Mouse (Mus musculus): Measurements from ENCODE around the gene Stk25. TPM values are rescaled to one million over a fixed set of nuclear protein-coding genes. Genes with fewer than 3 reads are reported as not detected.

The Stk25 gene
- polyA plus RNA-seq, 1 experiment: 79.6 TPM

GRCm38 (mm10) chr1:93691106-93691505 is 32.6 kb upstream of the Stk25 start:
- H3K27me3 ChIP-seq (ENCODE audit: control insufficient read depth, insufficient read depth, low read length, poor library complexity, severe bottlenecking): no peaks in the 10 kb centered on the region
- H3K4me1 ChIP-seq (ENCODE audit: control insufficient read depth, insufficient read depth, low read length): no peaks in the 10 kb centered on the region
- TF ChIP-seq POLR2A (IDR thresholded peaks at IDR 0.05; ENCODE audit: insufficient read depth, low read length) (no peak), CTCF (IDR thresholded peaks at IDR 0.05; ENCODE audit: low read depth, low read length) (no peak)
- no peak overlapping the region for H3K9ac ChIP-seq (ENCODE audit: low read depth, poor library complexity, severe bottlenecking)
- no peak overlapping the region for H3K4me3 ChIP-seq (ENCODE audit: low read depth, low read length)
- no peak overlapping the region for H3K27ac ChIP-seq (ENCODE audit: insufficient read depth, low read length)
- H3K36me3 ChIP-seq (ENCODE audit: control insufficient read depth, insufficient read depth, low read length, poor library complexity, severe bottlenecking): no peaks in the 10 kb centered on the region
- H3K9me3 ChIP-seq (replicated peaks; ENCODE audit: control insufficient read depth, insufficient read depth, low read length, poor library complexity, severe bottlenecking): no peaks in the 10 kb centered on the region

GRCm38 (mm10) chr1:93689901-93690496 is 31.5 kb upstream of the Stk25 start:
- TF ChIP-seq CTCF (IDR thresholded peaks at IDR 0.05; ENCODE audit: low read depth, low read length) (no peak), POLR2A (IDR thresholded peaks at IDR 0.05; ENCODE audit: insufficient read depth, low read length) (no peak), EP300 (IDR thresholded peaks at IDR 0.05; ENCODE audit: insufficient read depth, low read depth, low read length) (no peak)
- Histone ChIP-seq H3K27me3 (ENCODE audit: control insufficient read depth, insufficient read depth, low read length, poor library complexity, severe bottlenecking) (no peaks in the 10 kb centered on the region), H3K9ac (ENCODE audit: low read depth, poor library complexity, severe bottlenecking) (no peak overlapping the region), H3K4me3 (ENCODE audit: low read depth, low read length) (no peak overlapping the region), H3K4me1 (ENCODE audit: control insufficient read depth, insufficient read depth, low read length) (no peaks in the 10 kb centered on the region), H3K27ac (ENCODE audit: insufficient read depth, low read length) (no peak overlapping the region), H3K9me3 (replicated peaks; ENCODE audit: control insufficient read depth, insufficient read depth, low read length, poor library complexity, severe bottlenecking) (no peaks in the 10 kb centered on the region), H3K36me3 (ENCODE audit: control insufficient read depth, insufficient read depth, low read length, poor library complexity, severe bottlenecking) (no peaks in the 10 kb centered on the region)

- no peaks in the 10 kb centered on the region for H3K27me3 ChIP-seq (ENCODE audit: control insufficient read depth, insufficient read depth, low read length, poor library complexity, severe bottlenecking)
- H3K4me1 ChIP-seq (ENCODE audit: control insufficient read depth, insufficient read depth, low read length): no peaks in the 10 kb centered on the region
- no peak overlapping the region for H3K27ac ChIP-seq (ENCODE audit: insufficient read depth, low read length)
- no peak overlapping the region for H3K4me3 ChIP-seq (ENCODE audit: low read depth, low read length)
- TF ChIP-seq CTCF (IDR thresholded peaks at IDR 0.05; ENCODE audit: low read depth, low read length): no peak
- TF ChIP-seq POLR2A (IDR thresholded peaks at IDR 0.05; ENCODE audit: insufficient read depth, low read length): no peak
- TF ChIP-seq EP300 (IDR thresholded peaks at IDR 0.05; ENCODE audit: insufficient read depth, low read depth, low read length): no peak
- no peaks in the 10 kb centered on the region for H3K9me3 ChIP-seq (replicated peaks; ENCODE audit: control insufficient read depth, insufficient read depth, low read length, poor library complexity, severe bottlenecking)
- no peak overlapping the region for H3K9ac ChIP-seq (ENCODE audit: low read depth, poor library complexity, severe bottlenecking)
- H3K36me3 ChIP-seq (ENCODE audit: control insufficient read depth, insufficient read depth, low read length, poor library complexity, severe bottlenecking): no peaks in the 10 kb centered on the region
Measured at GRCm38 (mm10) chr1:93688154-93688553, 29.7 kb upstream of the Stk25 start.

- Histone ChIP-seq H3K9me3 (replicated peaks; ENCODE audit: control insufficient read depth, insufficient read depth, low read length, poor library complexity, severe bottlenecking) (0 out of 2 replicates have a peak, but pooled peaks cover 3% of the 10 kb centered on the region), H3K9ac (ENCODE audit: low read depth, poor library complexity, severe bottlenecking) (peak overlapping the region; percentile 71; the same call in 1 of the 2 replicates), H3K4me1 (ENCODE audit: control insufficient read depth, insufficient read depth, low read length) (no peaks in the 10 kb centered on the region), H3K27me3 (ENCODE audit: control insufficient read depth, insufficient read depth, low read length, poor library complexity, severe bottlenecking) (no peaks in the 10 kb centered on the region), H3K36me3 (ENCODE audit: control insufficient read depth, insufficient read depth, low read length, poor library complexity, severe bottlenecking) (no peaks in the 10 kb centered on the region), H3K4me3 (ENCODE audit: low read depth, low read length) (peak overlapping the region; percentile 80), H3K27ac (ENCODE audit: insufficient read depth, low read length) (no peak overlapping the region)
- TF ChIP-seq CTCF (IDR thresholded peaks at IDR 0.05; ENCODE audit: low read depth, low read length): no peak
- TF ChIP-seq POLR2A (IDR thresholded peaks at IDR 0.05; ENCODE audit: insufficient read depth, low read length): no peak
- no peak for TF ChIP-seq EP300 (IDR thresholded peaks at IDR 0.05; ENCODE audit: insufficient read depth, low read depth, low read length)
Measured at GRCm38 (mm10) chr1:93686961-93687320, 28.5 kb upstream of the Stk25 start.

GRCm38 (mm10) chr1:93686245-93686960 is 27.9 kb upstream of the Stk25 start:
- Histone ChIP-seq H3K36me3 (ENCODE audit: control insufficient read depth, insufficient read depth, low read length, poor library complexity, severe bottlenecking) (no peaks in the 10 kb centered on the region), H3K9me3 (replicated peaks; ENCODE audit: control insufficient read depth, insufficient read depth, low read length, poor library complexity, severe bottlenecking) (0 out of 2 replicates have a peak, but pooled peaks cover 5% of the 10 kb centered on the region), H3K9ac (ENCODE audit: low read depth, poor library complexity, severe bottlenecking) (peak overlapping the region; percentile 71), H3K4me3 (ENCODE audit: low read depth, low read length) (peak overlapping the region; percentile 80), H3K27me3 (ENCODE audit: control insufficient read depth, insufficient read depth, low read length, poor library complexity, severe bottlenecking) (no peaks in the 10 kb centered on the region), H3K27ac (ENCODE audit: insufficient read depth, low read length) (no peak overlapping the region), H3K4me1 (ENCODE audit: control insufficient read depth, insufficient read depth, low read length) (no peaks in the 10 kb centered on the region)
- TF ChIP-seq EP300 (IDR thresholded peaks at IDR 0.05; ENCODE audit: insufficient read depth, low read depth, low read length) (no peak), CTCF (IDR thresholded peaks at IDR 0.05; ENCODE audit: low read depth, low read length) (peak; percentile 17)
